Mouse (Mus musculus) lung, postnatal 4 days (tissue): ENCODE measurements at regions not wholly inside any gene's neighbourhood (a gene's known extent, or its start where the extent isn't known, plus 50 kb on each side); places are given as distances from the start of the nearest gene placed in this dataset.
A peak's percentile ranks its signal among the peaks of the same experiment; 100 is the strongest.

Experiments used
- DNase-seq, 2 experiments: peaks; one replicate each; pipeline ENCODE4 v3.0.0; 2021

DNA sequence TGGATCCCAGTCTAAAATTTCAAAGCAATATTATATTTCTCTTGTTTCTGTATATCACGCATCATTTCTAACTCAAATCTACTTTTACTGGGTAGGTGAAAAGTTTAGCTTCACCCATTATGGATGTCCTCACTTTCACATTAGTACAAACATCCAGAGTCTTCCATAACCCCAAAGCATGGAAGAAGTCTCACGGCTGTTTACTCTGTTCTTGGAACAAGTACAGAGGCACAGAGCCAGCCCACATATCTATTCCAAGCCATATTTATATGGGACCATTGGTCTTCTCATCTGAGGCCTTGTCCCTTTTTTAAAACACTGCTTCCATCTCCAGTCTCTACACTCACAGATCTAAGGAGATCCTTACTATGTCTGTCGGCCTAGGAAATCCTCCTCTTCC is 192.8 kb downstream of the Tm2d1 start:
- DNase-seq = no peak

DNA sequence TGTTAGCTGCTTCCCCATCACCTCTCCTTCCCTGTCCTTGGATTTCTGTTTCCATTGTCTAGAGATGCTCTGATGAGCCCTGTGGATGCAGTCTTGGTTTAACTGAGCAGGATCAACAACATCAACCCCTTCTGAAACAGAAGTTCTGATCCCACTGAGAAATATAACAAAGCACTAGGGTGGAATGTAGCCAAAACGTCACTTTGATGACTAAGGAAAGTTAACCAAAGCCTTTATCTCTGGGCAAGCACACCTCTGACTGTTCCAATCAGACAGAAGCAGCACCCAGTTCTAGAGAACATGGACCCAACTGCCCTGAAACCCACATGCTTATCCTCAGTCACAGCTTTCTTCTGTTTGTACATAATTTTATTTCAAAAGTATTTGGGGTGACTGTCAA is 193.2 kb downstream of the Tm2d1 start:
- no peak for DNase-seq

DNA sequence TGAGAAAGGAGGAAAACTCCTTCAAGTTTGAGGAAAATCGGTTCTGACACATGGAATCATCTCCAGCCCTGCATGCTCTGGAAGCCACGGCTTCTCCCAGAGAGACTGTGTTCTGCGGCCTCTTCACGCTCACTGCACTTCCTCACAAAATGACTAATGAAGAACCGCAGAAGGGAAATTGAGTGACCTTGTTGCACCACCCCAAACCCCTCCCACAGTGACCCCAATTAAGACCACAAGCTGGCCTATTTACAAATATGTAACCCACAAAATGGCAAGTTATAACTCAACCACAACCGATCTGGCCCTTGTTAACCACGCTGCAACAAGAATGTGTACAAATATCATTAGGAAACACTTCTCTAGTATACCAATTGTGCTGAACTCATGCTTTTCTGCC is 194.2 kb downstream of the Tm2d1 start:
- no peak for DNase-seq

DNA sequence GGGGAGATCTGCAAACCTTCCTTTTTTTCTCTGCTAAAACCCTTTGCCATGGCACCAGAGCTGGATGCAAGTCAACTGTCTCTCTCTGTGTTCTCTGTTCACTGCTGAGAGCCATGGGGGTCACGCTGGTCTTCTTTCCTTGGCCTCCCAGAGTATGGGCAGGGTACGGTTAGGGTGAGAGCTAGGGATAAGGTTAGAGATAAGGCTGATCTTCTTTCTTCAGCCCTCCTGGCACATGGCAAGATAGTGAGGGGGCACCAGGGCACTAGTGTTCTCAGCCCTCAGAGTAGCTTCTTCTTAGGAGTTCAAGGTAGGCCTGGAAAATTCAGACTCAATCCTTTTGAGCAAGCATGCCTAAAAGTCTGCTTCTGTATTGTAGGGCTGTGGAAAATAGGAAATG is 196.1 kb downstream of the Tm2d1 start:
- no peak for DNase-seq

DNA sequence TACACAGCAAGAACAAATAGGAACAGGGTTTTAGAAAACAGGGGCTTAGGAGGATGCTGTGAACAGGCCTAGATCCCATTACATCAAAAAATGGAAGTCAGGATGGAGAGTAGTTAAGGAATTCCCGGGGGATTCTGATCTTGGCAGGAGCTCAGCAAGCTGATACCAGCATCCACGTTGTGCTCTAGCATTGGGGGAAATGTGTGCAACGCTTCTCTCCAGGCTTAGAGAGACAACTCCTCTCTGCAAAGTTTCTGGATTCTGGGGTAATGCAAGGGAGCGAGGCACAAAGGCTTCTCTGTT is 201.1 kb downstream of the Tm2d1 start:
- peak in 1 of 2 experiments; percentile 19 for DNase-seq

DNA sequence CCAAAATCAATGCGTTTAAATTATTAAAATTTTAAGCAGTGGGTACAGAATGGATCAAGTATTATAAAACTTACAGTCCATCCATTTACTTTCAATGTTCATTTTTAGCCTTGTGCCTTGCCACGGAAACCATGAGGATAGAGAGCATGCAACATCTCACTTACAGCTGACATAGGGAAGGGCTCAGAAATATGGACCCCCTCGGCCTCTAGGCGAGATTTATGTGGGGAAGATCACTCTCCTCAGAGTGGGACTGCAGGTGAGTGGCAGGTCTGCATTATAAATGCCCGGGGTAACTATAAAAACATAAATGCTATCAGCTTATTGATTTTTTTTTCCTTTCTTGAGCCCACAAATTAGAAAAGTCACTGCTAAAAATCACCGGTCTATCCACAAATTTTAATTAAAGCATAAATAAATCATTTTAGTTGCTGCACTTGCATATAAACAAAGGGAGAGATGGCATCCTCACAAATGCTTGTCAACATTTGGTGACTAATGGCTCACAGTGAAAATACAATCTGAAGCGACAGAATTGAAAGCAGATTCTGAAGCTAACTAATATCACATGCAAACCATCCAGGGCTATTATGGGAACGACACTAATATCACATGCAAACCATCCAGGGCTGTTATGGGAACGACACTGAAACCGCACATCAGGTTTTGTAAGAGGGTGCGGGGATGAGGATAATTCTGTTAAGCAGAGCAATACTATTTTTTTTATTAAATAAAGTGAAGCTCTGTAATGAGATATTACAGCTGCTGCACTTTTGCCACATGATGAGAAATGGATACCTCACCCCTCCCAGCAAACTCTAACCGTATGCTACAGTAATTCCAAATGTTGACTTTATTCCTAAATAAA is 201.7 kb downstream of the Tm2d1 start:
- no peak for DNase-seq

DNA sequence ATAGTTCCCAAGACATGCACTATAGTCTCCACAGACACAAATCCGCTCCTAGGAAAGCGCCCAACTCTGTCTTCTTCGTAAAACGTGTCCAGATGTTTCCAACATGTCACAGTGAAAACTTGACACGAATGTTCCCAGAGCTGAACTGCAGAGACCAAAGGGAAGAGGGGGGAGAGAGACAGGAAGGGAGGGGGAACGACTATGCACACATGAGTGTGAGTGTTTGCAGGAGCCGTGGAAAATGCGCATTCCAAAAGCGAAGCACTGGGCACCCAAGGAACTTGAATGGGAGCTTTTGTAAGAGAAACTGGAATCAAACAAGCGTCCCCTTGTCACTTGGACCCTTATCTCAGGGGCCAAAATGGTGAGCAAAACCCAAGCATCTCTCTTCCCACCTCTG is 202.8 kb downstream of the Tm2d1 start:
- DNase-seq = peak in 1 of 2 experiments; percentile 23
